Mouse (Mus musculus) stomach, postnatal 0 days (tissue): ENCODE measurements at regions not wholly inside any gene's neighbourhood (a gene's known extent, or its start where the extent isn't known, plus 50 kb on each side); places are given as distances from the start of the nearest gene placed in this dataset.

Experiments
- ATAC-seq: fragments of 200-750 bp; cut with Nextera tagmentation; 2 replicates; pipeline ENCODE4 v1.8.0; 2017; ENCODE audit not compliant: low FRiP score, low TSS enrichment
- DNase-seq: peaks from one replicate; pipeline ENCODE4 v3.0.0-alpha.2; 2016; ENCODE audit warnings: low spot score
- H3K27ac ChIP-seq: fragments of 300-500 bp; sonication (generic); replicated peaks from 2 replicates; pipeline ENCODE4 v1.5.1; 2014; ENCODE audit warnings: mild to moderate bottlenecking, control low read depth
- H3K27me3 ChIP-seq: fragments of 300-500 bp; sonication (generic); 2 replicates; pipeline ENCODE4 v1.6.1; 2014; ENCODE audit warnings: low read length; ENCODE audit not compliant: control insufficient read depth, insufficient read depth
- H3K36me3 ChIP-seq: fragments of 300-500 bp; sonication (generic); 2 replicates; pipeline ENCODE4 v1.6.1; 2014; ENCODE audit warnings: low read length, mixed read lengths; ENCODE audit not compliant: control insufficient read depth, insufficient read depth
- H3K4me1 ChIP-seq: fragments of 300-500 bp; sonication (generic); replicated peaks from 2 replicates; pipeline ENCODE4 v1.6.1; 2014; ENCODE audit warnings: antibody characterized with exemption; ENCODE audit not compliant: control insufficient read depth, insufficient read depth
- H3K4me2 ChIP-seq: fragments of 300-500 bp; sonication (generic); replicated peaks from 2 replicates; pipeline ENCODE4 v1.6.1; 2014; ENCODE audit warnings: low read depth, mild to moderate bottlenecking, control low read depth, moderate library complexity
- H3K4me3 ChIP-seq: fragments of 300-500 bp; sonication (generic); 2 replicates; pipeline ENCODE4 v1.5.1; 2014; ENCODE audit warnings: low read depth, low read length, control low read depth
- H3K9ac ChIP-seq: fragments of 300-500 bp; sonication (generic); 2 replicates; pipeline ENCODE4 v1.6.1; 2014; ENCODE audit warnings: mild to moderate bottlenecking, low read length, control low read depth, mixed read lengths
- H3K9me3 ChIP-seq: fragments of 300-500 bp; sonication (generic); 2 replicates; pipeline ENCODE4 v1.6.1; 2016; ENCODE audit warnings: low read length; ENCODE audit not compliant: control insufficient read depth
- CTCF ChIP-seq: IDR thresholded peaks from 2 replicates; pipeline ENCODE4 v1.5.1; 2016; ENCODE audit warnings: antibody characterized with exemption, low read depth, mild to moderate bottlenecking, moderate library complexity
- EP300 ChIP-seq: optimal IDR thresholded peaks from 2 replicates; pipeline ENCODE3; 2016; ENCODE audit warnings: antibody characterized with exemption
- WGBS: fragments of 180-500 bp; shearing (Covaris S2); extraction: QIAGEN DNeasy Blood & Tissue Kit; methylation state at CpG from one replicate; pipeline ENCODE4 v1.1.7; 2014; 5-methylcytosine and 5-hydroxymethylcytosine counted together

GRCm38 (mm10) chr13:91385393-91385792 is 74.7 kb upstream of the Ssbp2 start:
- 55% methylated on average over 4 of the region's 4 CpGs for WGBS
- H3K27me3 ChIP-seq: no peaks in the 10 kb centered on the region
- H3K9ac ChIP-seq: no peak overlapping the region
- DNase-seq (no peak), ATAC-seq (no peak)
- TF ChIP-seq CTCF: no peak
- TF ChIP-seq EP300: no peak
- no peaks in the 10 kb centered on the region for H3K4me1 ChIP-seq
- H3K9me3 ChIP-seq: no peaks in the 10 kb centered on the region
- H3K4me2 ChIP-seq: no peak overlapping the region
- no peaks in the 10 kb centered on the region for H3K36me3 ChIP-seq
- no peak overlapping the region for H3K27ac ChIP-seq
- H3K4me3 ChIP-seq: no peak overlapping the region

DNA sequence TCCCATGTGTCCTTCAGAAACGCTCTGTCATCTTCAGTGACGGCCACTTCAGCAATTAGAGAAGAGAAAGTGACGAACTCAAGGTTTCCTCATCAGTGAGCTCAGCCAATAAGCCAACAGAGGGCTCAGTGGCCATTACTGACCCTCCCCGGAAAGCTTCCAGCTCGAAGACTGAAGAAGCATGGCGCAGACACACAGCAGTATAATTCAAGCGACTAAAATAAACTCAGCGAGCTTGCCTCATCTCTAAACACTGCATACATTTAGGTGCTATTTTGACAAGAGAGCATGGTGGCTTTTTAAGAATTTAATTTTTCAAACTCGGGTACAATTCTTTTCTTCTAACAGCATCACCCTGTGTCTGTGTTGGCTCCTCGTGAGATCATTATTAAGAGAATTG is 72.2 kb upstream of the Ssbp2 start:
- no peak for TF ChIP-seq EP300
- no peak for TF ChIP-seq CTCF
- DNase-seq (no peak), ATAC-seq (no peak)
- Histone ChIP-seq H3K9ac (no peak overlapping the region), H3K27ac (no peak overlapping the region), H3K4me1 (no peaks in the 10 kb centered on the region), H3K9me3 (no peaks in the 10 kb centered on the region), H3K36me3 (no peaks in the 10 kb centered on the region), H3K4me3 (no peak overlapping the region), H3K4me2 (no peak overlapping the region), H3K27me3 (no peaks in the 10 kb centered on the region)
- WGBS: 66% methylated on average over 10 of the region's 10 CpGs

DNA sequence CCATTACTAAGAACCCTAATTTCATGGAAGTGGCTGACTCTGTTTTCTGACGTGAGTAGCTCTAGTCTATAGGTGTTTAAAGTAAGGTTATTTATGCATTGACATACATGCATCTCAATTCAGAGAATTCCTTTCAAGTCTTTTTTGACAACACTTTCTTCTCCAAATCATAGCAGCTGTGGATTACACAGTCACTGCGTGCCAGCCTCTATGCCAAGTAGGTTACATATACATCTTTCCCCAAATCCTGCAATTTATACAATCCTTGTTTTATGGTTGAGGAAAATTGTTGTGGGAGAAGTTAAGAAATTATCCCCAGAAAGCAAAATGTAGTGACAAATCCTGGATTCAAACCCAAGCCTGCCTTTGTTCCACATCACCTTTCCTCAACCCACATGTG is 56.5 kb upstream of the Ssbp2 start:
- no peak for DNase-seq
- Histone ChIP-seq H3K36me3 (no peaks in the 10 kb centered on the region), H3K4me2 (no peak overlapping the region), H3K27ac (no peak overlapping the region), H3K4me1 (no peaks in the 10 kb centered on the region), H3K27me3 (no peaks in the 10 kb centered on the region), H3K9ac (no peak overlapping the region), H3K4me3 (no peak overlapping the region), H3K9me3 (no peaks in the 10 kb centered on the region)
- WGBS: 80% methylated on average over 2 of the region's 2 CpGs
- ATAC-seq: no peak
- TF ChIP-seq CTCF: no peak
- TF ChIP-seq EP300: no peak

- DNase-seq (no peak), ATAC-seq (no peak)
- TF ChIP-seq EP300 (no peak), CTCF (no peak)
- Histone ChIP-seq H3K4me3 (no peak overlapping the region), H3K4me2 (no peak overlapping the region), H3K27ac (no peak overlapping the region), H3K27me3 (no peaks in the 10 kb centered on the region), H3K9me3 (no peaks in the 10 kb centered on the region), H3K4me1 (no peaks in the 10 kb centered on the region), H3K36me3 (no peaks in the 10 kb centered on the region), H3K9ac (no peak overlapping the region)
- 73% methylated on average over 2 of the region's 2 CpGs for WGBS
Measured at GRCm38 (mm10) chr13:91405027-91405426, 55.1 kb upstream of the Ssbp2 start.

- no peaks in the 10 kb centered on the region for H3K27me3 ChIP-seq
- no peak overlapping the region for H3K4me2 ChIP-seq
- ATAC-seq: no peak
- no peak for DNase-seq
- H3K4me3 ChIP-seq: no peak overlapping the region
- H3K9me3 ChIP-seq: no peaks in the 10 kb centered on the region
- no peak for TF ChIP-seq CTCF
- no peak for TF ChIP-seq EP300
- H3K36me3 ChIP-seq: no peaks in the 10 kb centered on the region
- H3K9ac ChIP-seq: no peak overlapping the region
- H3K27ac ChIP-seq: no peak overlapping the region
- no peaks in the 10 kb centered on the region for H3K4me1 ChIP-seq
Measured at GRCm38 (mm10) chr13:91410116-91410515, 50.0 kb upstream of the Ssbp2 start.
